Mouse (Mus musculus) heart, adult 9 months (tissue): ENCODE results near the gene Sdhc.
A peak's percentile ranks its signal among the peaks of the same experiment; 100 is the strongest.
"Not testable (repeated sequence)": the region's sequence is repeated elsewhere in the genome, so short reads cannot be mapped to it uniquely, and the experiment has no call there.

Experiments
- DNase-seq, 2 experiments: peaks; one replicate each; pipeline ENCODE4 v3.0.0; 2022; ENCODE audit warnings: low spot score in 2 of 2

Sdhc gene

GRCm38 (mm10) chr1:171112986-171113385 is 37.4 kb downstream of the Sdhc start:
- no peak for DNase-seq

DNA sequence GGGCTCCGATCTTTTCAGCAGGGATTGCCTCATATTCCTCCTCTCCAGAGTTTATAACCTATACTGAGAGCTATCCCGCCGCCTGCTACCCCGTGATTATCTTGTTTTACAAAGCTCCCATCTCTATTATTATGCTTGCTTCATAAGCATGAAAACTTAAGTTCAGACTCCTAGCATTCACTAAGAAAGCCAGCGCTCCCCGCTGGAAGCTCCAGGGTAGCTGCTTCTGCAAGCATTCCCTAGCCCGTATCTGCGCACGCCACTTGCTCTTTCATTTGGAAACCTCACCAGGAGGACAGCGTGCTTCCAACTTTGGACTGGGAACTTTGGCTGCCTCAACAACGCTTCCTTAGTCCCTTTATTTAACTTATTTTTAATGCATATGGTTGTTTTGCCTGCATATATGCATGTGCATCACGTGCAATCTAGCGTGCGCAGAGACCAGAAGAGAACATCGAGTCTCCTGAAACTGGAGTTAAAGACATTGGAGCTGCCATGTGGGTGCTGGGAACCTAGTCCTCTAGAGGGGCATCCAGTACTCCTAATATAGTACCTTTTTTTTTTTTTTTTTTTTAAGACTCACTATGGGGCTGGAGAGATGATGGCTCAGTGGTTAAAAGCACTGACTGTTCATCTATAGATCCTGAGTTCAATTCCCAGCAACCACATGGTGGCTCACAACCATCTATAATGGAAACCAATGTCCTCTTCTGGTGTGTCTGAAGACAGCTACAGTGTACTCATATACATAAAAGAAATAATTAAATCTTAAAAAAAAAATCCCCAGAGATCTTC is 38.4 kb downstream of the Sdhc start:
- DNase-seq: peak; percentile 48 to 64

- DNase-seq: peak; percentile 83 to 96
Observed at GRCm38 (mm10) chr1:171111020-171111780, 39.2 kb downstream of the Sdhc start.

GRCm38 (mm10) chr1:171110659-171111019 is 39.8 kb downstream of the Sdhc start:
- no peak for DNase-seq

DNA sequence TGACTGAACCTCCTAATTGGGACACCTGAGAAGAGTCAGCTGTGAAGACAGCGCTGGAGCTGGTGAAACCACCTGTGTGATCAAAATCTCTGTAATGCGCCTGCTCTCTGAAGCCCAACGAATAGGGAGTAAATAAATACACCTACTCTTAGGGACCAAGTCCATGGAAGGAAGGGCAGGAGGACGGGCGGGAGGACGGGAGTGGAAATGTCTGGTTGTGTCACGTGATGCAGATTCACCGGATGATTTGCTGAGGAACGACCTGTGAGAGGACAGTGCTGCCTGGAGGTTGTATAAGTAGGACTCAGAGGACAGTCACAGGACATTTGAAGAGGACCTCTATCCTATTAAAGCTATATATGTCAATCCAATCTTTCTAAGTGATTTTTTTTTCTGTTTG is 40.8 kb downstream of the Sdhc start:
- DNase-seq: no peak

DNA sequence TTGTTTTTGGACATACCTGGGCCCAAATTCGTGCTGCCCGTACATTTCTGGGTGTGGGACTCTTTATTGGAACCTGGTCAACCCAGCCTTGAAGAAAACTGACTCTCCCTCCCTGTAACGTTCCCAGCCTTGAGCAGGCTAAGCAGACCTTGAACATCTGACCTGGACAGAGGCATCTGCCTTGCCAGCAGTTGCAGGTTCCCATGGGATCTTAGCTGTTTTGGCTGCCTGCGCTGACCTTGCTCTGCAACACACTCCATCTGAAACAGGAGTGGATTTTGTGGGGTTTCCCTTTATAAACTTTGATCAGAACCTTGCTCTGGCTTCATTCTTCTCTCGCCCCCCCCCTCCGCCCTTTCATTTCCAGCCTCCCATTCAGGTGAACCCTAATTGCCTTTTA is 45.2 kb downstream of the Sdhc start:
- DNase-seq: no peak

DNA sequence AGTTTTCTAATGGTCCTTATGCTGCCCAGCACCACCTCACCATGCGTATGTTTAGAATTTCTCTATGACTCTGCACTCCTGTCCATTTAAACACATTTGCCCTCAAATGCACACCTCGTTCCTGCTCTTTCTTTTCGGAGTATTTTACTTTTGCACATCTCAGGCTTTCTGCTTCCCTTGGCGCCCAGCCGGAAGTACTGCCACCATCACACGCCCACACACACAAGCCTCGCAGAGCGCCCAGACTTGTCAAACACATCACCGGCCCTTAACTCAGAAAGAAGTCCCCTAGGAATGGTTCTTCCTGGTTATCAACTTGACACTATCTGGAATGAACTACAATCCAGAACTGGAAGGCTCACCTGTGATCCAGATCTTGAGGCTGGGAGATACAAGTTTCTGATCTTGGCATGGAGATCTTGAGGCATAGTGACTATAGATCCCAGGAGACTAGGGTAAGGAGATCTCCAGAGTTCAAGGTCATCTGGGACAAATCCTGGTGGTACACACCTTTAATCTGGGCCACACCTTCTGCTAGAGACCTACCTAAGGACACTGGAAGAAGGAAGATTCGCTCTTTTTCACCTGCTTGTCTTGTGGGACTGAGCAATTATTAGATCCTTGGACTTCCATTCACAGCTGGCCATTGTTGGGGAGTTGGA is 47.1 kb downstream of the Sdhc start:
- no peak for DNase-seq

DNA sequence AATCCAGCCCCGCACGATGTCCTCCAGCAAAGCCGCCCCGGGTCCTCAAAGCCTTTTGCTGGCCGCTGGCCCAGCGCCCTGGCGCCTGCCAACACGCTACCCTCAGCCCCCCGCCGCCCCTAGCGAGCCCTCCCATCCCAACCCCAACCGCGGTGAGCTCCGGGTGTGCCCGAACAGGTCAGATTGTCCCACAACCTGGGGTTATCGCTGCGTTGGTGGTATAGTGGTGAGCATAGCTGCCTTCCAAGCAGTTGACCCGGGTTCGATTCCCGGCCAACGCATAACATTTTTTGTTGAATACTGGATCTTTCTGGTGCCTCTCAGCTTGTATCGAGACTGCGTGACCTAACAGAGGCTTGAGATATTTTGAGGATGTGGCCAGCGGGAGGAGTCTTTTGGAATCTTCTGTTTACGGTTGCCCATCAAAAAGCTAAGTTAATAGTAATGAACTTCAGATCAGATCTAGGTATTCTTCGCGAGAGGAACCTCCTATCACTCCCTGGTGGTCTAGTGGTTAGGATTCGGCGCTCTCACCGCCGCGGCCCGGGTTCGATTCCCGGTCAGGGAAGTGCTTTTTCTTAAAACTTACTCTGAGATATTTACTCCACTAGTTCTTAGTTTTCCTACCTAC is 47.7 kb downstream of the Sdhc start:
- DNase-seq: peak; percentile 71 to 89

GRCm38 (mm10) chr1:171101733-171102546 is 48.5 kb downstream of the Sdhc start:
- peak; percentile 70 to 88 for DNase-seq

DNA sequence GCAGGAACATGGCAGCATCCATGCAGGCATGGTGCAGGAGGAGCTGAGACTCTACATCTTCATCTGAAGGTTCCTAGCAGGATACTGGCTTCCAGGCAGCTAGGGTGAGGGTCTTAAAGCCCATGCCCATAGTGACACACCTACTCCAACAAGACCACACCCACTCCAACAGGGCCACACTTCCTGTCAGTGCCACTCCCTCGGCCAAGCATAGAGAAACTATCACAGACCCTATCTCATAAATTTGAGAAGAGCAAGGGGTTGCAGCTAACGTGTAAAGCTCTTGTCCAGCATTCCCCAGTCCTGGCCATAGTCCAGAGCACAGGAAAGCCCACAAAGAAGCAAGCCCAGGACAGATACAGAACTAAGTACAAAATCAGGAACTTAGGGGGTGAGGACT is 49.4 kb downstream of the Sdhc start:
- no peak for DNase-seq

DNA sequence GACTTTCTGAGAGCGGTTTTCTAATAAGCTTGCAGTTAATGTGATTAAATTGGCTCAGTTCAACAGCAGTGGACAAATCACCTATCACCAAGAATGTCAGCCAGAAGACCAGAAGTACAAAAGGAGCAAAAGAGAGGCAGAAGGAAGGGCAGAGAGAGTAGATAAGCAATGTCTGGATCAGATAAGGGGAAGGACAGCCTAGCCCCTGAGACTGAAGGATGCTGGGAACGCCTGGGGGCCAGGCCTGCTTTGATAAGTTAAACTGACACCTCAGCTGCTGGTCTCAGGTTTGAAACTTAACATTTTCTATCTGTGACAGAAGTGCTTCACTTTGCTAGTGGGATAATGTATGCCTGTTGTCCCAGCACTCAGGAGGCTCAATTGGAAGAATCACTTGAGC is 52.8 kb downstream of the Sdhc start:
- no peak for DNase-seq

- DNase-seq: no peak
Observed at GRCm38 (mm10) chr1:171097136-171097535, 53.3 kb downstream of the Sdhc start.

DNA sequence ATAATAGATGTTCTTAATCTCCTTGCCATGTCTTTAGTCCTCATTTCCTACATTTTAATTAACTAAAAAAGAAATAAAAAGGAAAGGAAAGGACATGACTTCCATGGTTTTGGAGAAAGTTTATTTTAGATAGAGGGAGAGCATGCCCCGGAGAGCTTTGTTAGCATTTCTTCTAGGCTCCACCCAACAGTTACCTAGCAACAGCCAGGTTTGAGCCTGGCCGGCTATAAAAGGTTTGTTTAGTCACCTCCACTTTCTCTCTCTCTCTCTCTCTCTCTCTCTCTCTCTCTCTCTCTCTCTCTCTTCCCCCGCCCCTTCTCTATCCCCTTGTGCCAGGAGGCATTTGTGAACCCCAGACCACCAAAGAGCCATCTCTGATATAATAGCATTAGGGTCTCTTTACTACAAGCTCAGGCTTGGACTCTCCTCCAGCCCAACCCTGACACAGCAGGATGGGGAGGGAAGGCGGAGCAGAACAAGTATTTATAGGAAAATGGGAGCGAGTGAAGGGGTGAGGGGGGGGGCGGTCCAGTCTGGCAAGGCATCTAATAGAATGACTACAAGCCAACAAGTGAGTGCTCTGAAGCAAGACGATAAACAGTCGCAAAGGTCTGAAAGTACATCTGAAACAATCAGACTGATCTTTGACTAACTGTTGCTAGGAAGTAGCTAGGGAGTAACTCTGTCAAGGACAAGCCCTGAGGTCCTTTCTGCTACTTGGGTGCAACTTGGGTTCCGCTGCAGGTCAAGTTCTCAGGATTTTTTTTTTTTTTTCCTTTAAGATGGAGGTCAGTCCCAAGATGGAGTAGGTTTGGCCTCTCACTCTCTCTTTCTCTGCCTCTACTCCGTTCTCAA is 54.1 kb downstream of the Sdhc start:
- DNase-seq: no peak

- DNase-seq: no peak
Observed at GRCm38 (mm10) chr1:171094424-171094823, 56.0 kb downstream of the Sdhc start.

DNA sequence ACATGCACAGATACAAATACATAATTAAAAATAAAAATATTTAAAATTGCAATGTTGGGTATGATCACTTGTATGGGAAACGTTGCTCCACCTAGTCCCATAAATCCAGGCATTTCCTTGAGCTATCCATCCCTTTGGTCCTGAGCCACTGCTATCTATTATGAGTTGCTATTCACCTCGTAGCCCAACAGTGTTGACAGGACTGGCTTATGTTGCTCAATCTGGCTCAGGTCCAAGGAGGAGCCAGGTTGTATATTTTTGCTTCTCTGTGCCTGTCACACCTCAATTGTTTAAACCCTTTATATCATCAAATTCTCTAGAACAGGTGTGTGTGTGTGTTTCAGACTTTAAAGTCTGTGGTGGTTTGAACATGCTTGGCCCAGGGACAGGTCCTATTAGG is 59.6 kb downstream of the Sdhc start:
- DNase-seq: no peak

GRCm38 (mm10) chr1:171089891-171090290 is 60.5 kb downstream of the Sdhc start:
- DNase-seq: no peak

DNA sequence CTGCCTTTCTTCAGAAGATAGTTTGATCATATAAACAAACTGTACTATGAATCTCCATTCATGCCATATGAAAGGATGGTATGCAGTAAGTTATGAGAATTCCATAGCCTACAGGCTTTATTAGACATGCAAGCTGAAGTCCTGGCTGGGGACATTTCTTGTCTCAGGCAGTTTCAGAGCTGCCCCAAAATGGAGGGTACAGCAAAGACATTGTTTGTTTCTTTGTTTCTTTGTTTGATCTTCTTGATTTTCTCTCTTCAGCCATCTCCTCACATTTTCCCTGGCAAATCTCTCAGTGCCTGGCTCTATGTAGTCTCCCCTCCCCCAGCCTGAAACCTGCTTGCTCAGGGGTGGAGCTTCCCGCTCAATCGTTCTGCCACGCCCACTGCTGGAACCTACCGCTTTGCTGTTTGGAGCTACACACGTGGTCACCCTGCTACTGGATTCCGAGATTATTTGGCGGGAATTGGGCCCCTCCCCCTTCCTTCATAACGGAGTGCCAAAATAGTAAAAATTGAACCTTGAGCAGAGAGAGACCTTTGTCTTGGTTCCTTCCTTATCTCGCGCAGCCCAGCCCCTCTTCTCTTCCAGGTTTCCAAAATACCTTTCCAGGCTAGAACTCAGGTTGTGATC is 62.0 kb downstream of the Sdhc start:
- not testable (repeated sequence) for DNase-seq

DNA sequence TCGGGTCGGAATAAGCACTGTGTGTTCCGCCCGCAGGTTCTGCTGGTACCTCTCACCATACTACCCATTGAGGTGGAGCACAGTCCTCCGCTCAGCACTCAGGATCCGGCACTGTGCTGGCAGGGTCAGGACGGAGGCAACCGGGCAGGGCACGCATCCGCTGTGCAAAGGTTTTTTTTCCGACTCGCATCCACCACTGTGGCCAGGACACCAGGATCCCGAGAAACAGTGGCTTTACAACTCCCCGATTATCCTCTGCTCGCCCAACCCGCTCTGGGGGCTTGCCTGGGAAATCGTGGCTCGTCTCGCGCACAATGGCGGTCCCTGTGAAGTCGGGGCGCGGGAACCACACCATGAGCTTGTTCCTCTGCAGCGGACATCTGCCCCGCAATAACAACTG is 64.7 kb downstream of the Sdhc start:
- no peak for DNase-seq

- not testable (repeated sequence) for DNase-seq
Observed at GRCm38 (mm10) chr1:171081512-171082231, 68.7 kb downstream of the Sdhc start.
